Comparison of ENCODE assay signal across 23 mouse cellular contexts in the genomic region with DNA sequence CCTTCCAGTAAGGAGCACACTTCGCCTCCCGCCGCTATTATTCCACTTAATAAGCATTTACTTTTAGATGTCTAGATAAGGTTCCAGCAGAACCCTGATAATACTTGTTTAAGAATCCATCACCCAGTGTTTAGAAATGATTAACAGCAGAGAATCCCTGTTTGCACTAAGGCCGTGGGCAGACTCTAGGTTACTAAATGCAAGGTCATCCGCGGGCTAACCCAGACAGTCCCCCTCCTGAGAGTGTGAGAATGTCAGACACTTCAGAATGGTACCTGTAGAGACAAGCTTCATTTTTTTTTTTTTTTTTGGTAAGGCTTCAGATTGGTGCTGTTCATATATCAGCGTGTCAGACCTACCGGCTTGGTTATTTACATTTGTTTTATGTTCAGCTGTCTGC.
DNase-seq lines count a peak whose midpoint lies in the region; ATAC-seq lines count a peak whose summit lies in the region.
"Had no signal": no experiment of that assay in that cellular context is flagged by ENCODE, and none has a peak within 500 bp of the region (broad histone marks: within the 10 kb centered on the region; RNA-seq: fewer than 3 reads in every experiment).

No protein-coding gene starts in this region.

- no peaks in the 10 kb centered on the region for H3K9me3 ChIP-seq in kidney, embryonic 16.5 days (ENCODE audit: low read length)
- H3K9me3 ChIP-seq in intestine, embryonic 15.5 days = no peaks in the 10 kb centered on the region
- no peaks in the 10 kb centered on the region for H3K9me3 ChIP-seq in liver, embryonic 16.5 days (replicated peaks; ENCODE audit: control insufficient read depth, low read length)
- H3K9me3 ChIP-seq: embryonic facial prominence, embryonic 13.5 days; heart, embryonic 15.5 days; limb, embryonic 15.5 days had no signal

- H3K4me3 ChIP-seq in kidney, embryonic 16.5 days (ENCODE audit: low read length) = no peak overlapping the region
- no peak overlapping the region for H3K4me3 ChIP-seq in intestine, embryonic 15.5 days (replicated peaks)
- H3K4me3 ChIP-seq in liver, embryonic 16.5 days (ENCODE audit: low read depth, low read length) = no peak overlapping the region
- H3K4me3 ChIP-seq: embryonic facial prominence, embryonic 13.5 days; heart, adult 2 months; heart, embryonic 15.5 days; limb, embryonic 15.5 days had no signal

- H3K4me2 ChIP-seq in kidney, embryonic 16.5 days (replicated peaks; ENCODE audit: low read depth, low read length) = no peak overlapping the region
- peak overlapping the region; percentile 23 for H3K4me2 ChIP-seq in intestine, embryonic 15.5 days (replicated peaks)
- H3K4me2 ChIP-seq in liver, embryonic 16.5 days (ENCODE audit: low read depth, low read length) = no peak overlapping the region
- H3K4me2 ChIP-seq: embryonic facial prominence, embryonic 13.5 days; heart, embryonic 15.5 days; limb, embryonic 15.5 days had no signal

- peak; percentile 56 for ATAC-seq in kidney, embryonic 16.5 days (ENCODE audit: low FRiP score, low TSS enrichment)
- ATAC-seq in intestine, embryonic 15.5 days = peak; percentile 54
- peak; percentile 73 for ATAC-seq in liver, embryonic 16.5 days (ENCODE audit: low read depth)
- ATAC-seq: forebrain, embryonic 14.5 days; hindbrain, embryonic 16.5 days had no signal

- no peaks in the 10 kb centered on the region for H3K27me3 ChIP-seq in kidney, embryonic 16.5 days (ENCODE audit: insufficient read depth, low read length)
- H3K27me3 ChIP-seq in intestine, embryonic 15.5 days (replicated peaks) = no peaks in the 10 kb centered on the region
- no peaks in the 10 kb centered on the region for H3K27me3 ChIP-seq in liver, embryonic 16.5 days (ENCODE audit: control insufficient read depth, insufficient read depth, low read depth, low read length)
- H3K27me3 ChIP-seq: embryonic facial prominence, embryonic 13.5 days; heart, embryonic 15.5 days; limb, embryonic 15.5 days had no signal

- 0 out of 2 replicates have a peak, but pooled peaks cover 14% of the 10 kb centered on the region for H3K36me3 ChIP-seq in kidney, embryonic 16.5 days (ENCODE audit: insufficient read depth, low read length)
- H3K36me3 ChIP-seq in intestine, embryonic 15.5 days = no peaks in the 10 kb centered on the region
- H3K36me3 ChIP-seq in liver, embryonic 16.5 days (ENCODE audit: control insufficient read depth, insufficient read depth) = no peaks in the 10 kb centered on the region; the same call in 1 of the 2 replicates
- H3K36me3 ChIP-seq: heart, embryonic 15.5 days had no signal

- 33% methylated on average over 8 of the region's 8 CpGs for WGBS in kidney, embryonic 16.5 days
- WGBS in intestine, embryonic 15.5 days = 21% methylated on average over 8 of the region's 8 CpGs
- WGBS in liver, embryonic 16.5 days (ENCODE audit: insufficient replicate concordance) = 50% methylated on average over 8 of the region's 8 CpGs

- no peak overlapping the region for H3K27ac ChIP-seq in kidney, embryonic 16.5 days (ENCODE audit: low read length)
- H3K27ac ChIP-seq in intestine, embryonic 15.5 days = no peak overlapping the region
- H3K27ac ChIP-seq in liver, embryonic 16.5 days (ENCODE audit: low read length) = no peak overlapping the region
- H3K27ac ChIP-seq: heart, adult 2 months; heart, embryonic 15.5 days; limb, embryonic 15.5 days had no signal

- DNase-seq in kidney, adult 11 months = no peak
- peak; percentile 2 for DNase-seq in 416B (ENCODE audit: low read depth)
- no peak for DNase-seq in right cerebral cortex, adult 18-20 months
- no peak for DNase-seq in thymus, postnatal 4 days
- no peak for DNase-seq in natural killer cell, adult 2 months (ENCODE audit: low spot score in 2 of 2)
- DNase-seq: adrenal gland, adult 2 months; cerebellum, adult 2 months; cerebellum, postnatal 36 days; gastrocnemius, postnatal 14 days; heart, adult 2 months; heart, postnatal 4 days; kidney, adult 9 months; lung, postnatal 14 days; right cerebral cortex, postnatal 4 days; thymus, postnatal 25 days had no signal

- H3K9ac ChIP-seq in kidney, embryonic 16.5 days (replicated peaks; ENCODE audit: low read length) = no peak overlapping the region
- no peak overlapping the region for H3K9ac ChIP-seq in intestine, embryonic 15.5 days
- no peak overlapping the region for H3K9ac ChIP-seq in liver, embryonic 16.5 days (ENCODE audit: low read depth, low read length)
- H3K9ac ChIP-seq: embryonic facial prominence, embryonic 13.5 days; heart, embryonic 15.5 days; limb, embryonic 15.5 days had no signal

- H3K4me1 ChIP-seq in kidney, embryonic 16.5 days (ENCODE audit: insufficient read depth, low read length) = 0 out of 2 replicates have a peak, but pooled peaks cover 12% of the 10 kb centered on the region
- no peaks in the 10 kb centered on the region for H3K4me1 ChIP-seq in intestine, embryonic 15.5 days (replicated peaks)
- no peaks in the 10 kb centered on the region for H3K4me1 ChIP-seq in liver, embryonic 16.5 days (ENCODE audit: control insufficient read depth, low read depth, low read length)
